Mouse (Mus musculus): Measurements from ENCODE around the gene Golga3.
A peak's percentile ranks its signal among the peaks of the same experiment; 100 is the strongest.

Gene Golga3

DNA sequence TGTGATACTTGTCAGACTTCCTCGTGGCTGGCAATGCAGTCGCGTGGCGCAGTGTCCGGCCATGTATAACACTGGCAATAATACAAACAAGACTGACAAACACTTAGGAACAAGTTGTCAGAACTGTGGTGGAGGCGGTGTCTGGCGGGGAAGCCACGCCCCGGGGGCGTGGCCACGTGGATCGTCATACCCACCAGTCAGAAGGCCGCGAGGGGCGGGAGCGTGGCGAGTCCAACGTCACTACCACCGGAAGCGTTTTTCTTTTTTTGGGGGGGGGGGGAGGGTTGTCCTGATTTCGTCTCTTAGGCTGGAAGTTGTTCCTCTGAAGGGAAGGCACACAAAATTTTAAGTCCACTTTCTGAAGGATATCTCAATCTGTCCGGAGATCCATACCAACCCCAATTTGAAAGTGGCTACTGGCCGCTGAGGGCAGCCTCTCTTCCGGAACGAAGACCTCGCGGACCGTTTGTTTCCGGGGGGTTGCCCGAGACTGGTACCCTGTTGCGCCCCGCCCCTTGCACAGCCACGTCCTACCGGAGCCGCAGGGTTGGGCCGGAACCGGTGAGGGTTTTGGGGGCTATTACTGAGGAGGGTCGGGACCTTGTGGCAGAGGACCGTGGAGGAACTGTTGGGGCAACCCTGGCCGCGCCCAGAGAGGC lies at the start of gene Golga3:
Golga3 (plus strand) TSS at position 340 of the 659 bp plus-strand sequence.
- peak; percentile 97 for DNase-seq

GRCm38 (mm10) chr5:110135293-110136086 lies 41.0 kb upstream of the Golga3 start, which contains the start of gene Chfr:
Gene Chfr, plus strand, starts transcription at chr5:110135842.
- DNase-seq = peak; percentile 99 to 100

DNA sequence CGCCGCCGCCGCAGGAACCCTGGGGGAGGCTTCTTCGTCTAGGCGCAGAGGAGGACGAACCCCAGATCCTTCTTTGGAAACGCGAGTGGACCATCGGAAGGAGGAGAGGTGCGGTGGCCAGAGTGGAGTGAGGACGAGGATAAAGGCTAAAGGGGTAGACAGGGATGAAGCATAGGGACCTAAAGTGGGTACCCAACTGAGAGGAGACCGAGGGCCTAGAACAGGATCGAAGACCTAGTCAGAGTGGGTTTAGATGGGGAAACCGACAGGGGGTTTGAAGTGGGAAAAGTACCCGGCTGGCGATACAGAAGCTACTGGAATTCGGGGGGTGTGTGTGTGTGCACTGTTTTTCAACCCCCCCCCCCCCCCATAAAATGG lies 40.4 kb upstream of the Golga3 start:
- DNase-seq = no peak

GRCm38 (mm10) chr5:110137816-110138215 lies 38.7 kb upstream of the Golga3 start:
- no peak for DNase-seq

GRCm38 (mm10) chr5:110139325-110139724 lies 37.2 kb upstream of the Golga3 start:
- no peak for DNase-seq

GRCm38 (mm10) chr5:110140424-110140823 lies 36.1 kb upstream of the Golga3 start:
- no peak for DNase-seq

GRCm38 (mm10) chr5:110142309-110142708 lies 34.2 kb upstream of the Golga3 start:
- DNase-seq = peak in 1 of 2 experiments; percentile 14

GRCm38 (mm10) chr5:110143007-110143406 lies 33.5 kb upstream of the Golga3 start:
- DNase-seq = peak; percentile 7 to 17

GRCm38 (mm10) chr5:110169374-110169773 lies 7.1 kb upstream of the Golga3 start:
- DNase-seq = no peak

DNA sequence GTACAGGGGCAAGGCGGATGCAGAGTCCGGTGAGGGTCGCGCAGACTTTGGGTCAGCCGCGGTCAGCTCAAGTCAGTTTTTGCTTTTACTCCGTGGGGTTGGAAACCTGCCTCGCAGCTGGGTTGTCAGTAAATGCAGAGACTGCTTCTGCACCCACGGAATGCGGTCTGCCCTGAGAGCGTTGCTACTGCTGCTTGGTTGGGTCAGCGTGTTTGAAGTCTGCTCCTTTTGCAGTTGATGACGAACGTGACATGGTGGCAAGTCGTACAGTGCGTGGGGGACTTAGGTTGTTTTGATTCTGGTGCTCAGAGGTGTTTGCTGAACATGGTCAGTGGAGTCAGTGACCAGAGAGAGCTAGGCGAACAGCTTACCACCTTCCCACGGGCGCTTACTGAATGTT lies 520 bp downstream of the Golga3 start:
- DNase-seq = no peak

DNA sequence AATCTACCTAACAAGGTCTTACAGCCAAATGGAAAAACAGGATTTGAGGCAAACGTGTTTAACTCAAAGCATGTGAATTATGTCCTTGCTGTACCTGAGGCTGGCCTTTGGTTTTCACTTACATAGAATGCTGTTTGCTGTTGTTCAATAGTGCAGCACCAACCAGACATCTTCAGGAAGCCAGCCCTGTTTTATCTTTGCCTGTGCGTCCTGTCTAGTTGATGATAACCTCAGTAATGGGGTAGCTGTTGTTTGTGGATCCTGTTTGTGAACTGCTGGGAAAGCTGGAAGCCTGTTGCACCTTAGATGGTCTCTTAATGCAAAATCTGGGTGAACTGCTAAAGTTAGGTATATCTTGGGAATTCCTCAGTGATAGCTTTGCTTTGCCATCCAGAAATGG lies 2.1 kb downstream of the Golga3 start:
- no peak for DNase-seq

DNA sequence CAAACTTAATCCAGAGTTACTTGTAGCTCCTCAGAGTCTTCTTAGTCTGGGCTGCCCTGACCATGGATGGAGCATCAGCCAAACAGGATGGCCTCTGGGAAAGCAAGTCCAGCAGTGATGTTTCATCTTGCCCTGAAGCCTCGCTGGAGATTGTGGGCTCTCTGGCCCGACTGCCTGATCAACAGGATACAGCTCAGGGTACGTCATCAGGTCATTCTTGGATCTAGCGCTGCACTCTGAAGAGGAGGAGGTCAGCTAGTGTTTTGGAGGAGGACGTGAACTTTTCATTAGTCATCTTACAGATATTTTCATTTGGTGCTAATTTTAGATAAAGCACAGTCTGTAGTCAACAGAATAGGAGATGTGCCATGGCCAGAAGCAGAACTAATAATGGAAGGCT lies 5.2 kb downstream of the Golga3 start:
- peak; percentile 26 to 45 for DNase-seq

GRCm38 (mm10) chr5:110203164-110203895 lies 26.8 kb downstream of the Golga3 start:
- peak; percentile 9 to 38 for DNase-seq

- DNase-seq = peak in 1 of 2 experiments; percentile 39
Observed at GRCm38 (mm10) chr5:110204777-110205176, 28.3 kb downstream of the Golga3 start.

GRCm38 (mm10) chr5:110211312-110211711 lies 34.8 kb downstream of the Golga3 start:
- DNase-seq = no peak

DNA sequence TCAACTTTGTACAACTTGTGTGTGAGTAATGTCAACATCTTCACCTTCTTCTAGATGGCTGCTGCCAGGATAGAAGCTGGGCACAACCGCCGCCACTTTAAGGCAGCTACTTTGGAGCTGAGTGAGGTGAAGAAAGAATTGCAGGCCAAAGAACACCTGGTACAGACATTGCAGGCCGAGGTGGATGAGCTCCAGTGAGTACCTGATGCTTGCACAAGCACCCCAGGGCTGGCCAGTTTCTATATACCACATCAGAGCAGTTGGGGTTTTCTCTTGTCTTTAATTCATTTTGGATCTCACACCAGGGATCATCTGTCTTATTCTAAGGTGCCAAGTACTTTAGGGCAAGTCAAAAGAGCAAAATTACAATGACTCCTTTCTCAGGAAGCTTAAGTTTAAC lies 40.3 kb downstream of the Golga3 start:
- no peak for DNase-seq

- no peak for DNase-seq
Observed at GRCm38 (mm10) chr5:110220331-110220730, 43.8 kb downstream of the Golga3 start.

- no peak for DNase-seq
Observed at GRCm38 (mm10) chr5:110222757-110223156, 46.3 kb downstream of the Golga3 start.

DNA sequence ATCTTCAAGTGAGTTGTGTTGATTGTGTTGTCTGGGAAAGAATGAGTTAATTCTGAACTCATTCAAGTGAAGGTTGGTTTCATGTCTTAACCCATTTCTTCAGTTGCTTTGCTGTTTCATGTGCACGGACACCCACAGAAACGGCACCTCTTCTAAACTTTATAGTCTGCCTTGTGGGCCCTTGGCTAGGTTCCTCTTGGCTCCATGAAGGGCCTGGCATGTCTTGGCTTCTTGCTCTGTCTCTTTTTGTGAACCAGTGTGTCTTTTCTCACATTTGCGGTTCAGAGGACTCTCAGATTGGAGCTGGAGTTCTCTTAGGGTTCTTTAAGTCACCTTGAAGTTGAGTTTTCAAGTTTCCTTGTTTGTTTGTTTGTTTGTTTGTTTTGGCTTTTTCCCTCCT lies 48.6 kb downstream of the Golga3 start:
- DNase-seq = no peak

- no peak for DNase-seq
Observed at GRCm38 (mm10) chr5:110227336-110227883, 50.9 kb downstream of the Golga3 start.

GRCm38 (mm10) chr5:110230401-110230779 lies 53.9 kb downstream of the Golga3 start:
- no peak for DNase-seq

- DNase-seq = peak; percentile 93 to 96
Observed at GRCm38 (mm10) chr5:110230780-110231461, 54.4 kb downstream of the Golga3 start, which contains the start of gene Ankle2. Gene Ankle2, plus strand, starts transcription at chr5:110231004.

Measured in kidney, postnatal 36 days (tissue).